Mouse (Mus musculus): ENCODE measurements around the gene Syngr2.
"Not testable (repeated sequence)": the region's sequence is repeated elsewhere in the genome, so short reads cannot be mapped to it uniquely, and the experiment has no call there.

Syngr2 gene

DNA sequence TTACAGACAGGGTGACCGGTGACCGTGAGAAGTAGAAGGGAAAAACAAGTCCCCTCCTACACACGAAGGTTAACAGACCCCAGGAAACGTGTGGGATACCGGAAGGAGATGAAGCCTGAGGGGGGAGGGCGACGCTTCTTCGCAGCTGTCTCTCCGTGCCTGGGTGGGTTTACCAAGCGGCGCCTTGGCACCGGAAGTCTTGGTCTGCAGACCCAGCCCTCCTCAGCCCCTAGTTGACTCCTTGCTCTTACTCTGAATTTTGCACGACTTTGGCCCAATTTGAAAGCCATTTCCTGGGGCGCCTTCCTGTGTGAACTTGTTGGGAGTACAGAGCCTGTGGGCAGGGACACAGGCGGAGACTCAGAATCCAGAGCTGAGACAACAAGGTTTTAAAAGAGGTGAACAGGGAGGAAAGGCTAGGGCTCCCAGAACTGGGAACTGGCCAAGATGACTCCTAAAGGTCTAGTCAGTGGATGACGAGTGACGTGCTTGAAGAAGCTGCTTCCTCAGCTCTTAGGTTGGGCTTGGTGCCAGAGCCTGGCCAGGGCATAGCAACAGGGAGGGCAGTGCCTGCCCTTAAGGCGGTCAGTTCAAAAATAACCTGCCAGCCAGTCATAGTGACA, 28.2 kb upstream of the Syngr2 start:
- peak; percentile 77 for DNase-seq (ENCODE audit: low spot score)

DNA sequence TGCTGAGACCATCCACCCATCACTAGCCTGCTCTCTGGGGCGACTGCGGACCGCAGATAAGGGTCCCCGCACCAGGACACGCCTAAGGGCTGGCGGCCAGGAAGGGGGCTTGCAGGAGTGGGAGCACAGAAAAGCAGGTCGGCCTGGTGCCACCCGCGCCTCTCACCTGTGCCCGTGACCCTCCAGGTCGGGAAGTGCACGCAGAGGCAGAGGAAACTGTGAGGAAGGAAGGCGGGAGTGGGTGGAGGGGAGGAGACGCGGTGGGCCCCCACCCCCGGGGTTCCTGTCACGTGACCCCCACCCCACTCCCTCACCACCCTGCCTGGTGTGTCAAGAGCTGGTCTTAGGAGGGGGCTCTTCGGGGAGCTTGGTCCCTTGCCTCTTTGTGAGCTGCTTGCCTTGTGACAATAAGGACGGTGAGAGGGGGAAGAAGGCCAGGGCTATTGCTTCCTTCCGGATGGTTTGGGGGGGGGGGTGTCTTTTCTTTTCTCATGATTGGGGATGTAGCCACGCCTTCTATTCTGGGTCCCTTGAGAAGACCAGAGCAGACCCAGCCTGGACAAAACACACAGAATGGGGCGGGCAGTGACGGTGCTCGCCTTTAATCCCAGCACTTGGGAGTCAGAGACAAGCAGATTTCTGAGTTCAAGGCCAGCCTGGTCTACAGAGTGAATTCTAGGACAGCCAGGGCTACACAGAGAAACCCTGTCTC, 27.3 kb upstream of the Syngr2 start, which contains the start of the genes Tmc8 and Tmc6:
Tmc8 (plus strand) TSS at position 84 of the 712 bp plus-strand sequence.
Tmc6 (minus strand) TSS at position 206 of the 712 bp plus-strand sequence.
- DNase-seq (ENCODE audit: low spot score): no peak

DNA sequence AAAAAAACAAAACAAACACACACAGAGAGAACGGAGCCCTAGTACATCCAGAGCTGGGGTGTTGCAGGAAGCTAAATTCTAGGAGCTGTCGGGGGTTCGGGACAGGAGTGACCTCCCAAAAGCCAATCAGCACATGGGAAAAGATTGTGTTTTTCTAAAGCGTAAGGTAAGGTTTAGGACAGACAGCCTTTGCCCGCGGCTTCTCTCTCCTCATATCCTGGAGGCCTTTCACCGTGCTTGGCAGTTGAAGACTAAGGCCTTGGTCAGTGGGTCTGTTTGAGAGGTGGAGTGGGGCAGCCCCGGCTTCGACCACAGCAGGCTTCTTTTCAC, 26.8 kb upstream of the Syngr2 start:
- DNase-seq (ENCODE audit: low spot score): no peak

DNA sequence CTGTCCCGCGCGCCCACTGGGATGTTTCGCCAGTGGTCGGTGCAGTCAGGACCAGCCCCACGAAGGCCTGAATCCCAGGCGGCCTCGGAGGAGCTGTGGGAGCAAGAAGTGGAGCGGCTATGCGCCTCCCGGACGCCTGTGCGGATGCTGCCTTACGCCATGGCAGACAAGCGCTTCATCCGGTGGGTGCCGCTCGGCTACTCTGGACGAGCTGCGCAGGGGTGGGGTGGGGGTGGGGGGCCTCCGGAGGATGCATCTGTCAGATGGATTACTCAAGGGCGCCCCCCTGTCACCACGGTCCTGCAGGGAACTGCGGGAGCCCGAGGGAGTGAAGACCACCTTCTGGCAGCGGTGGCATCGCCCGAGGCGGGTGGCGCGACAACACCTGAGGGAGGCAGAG, 26.4 kb upstream of the Syngr2 start:
- DNase-seq (ENCODE audit: low spot score): peak; percentile 72

DNA sequence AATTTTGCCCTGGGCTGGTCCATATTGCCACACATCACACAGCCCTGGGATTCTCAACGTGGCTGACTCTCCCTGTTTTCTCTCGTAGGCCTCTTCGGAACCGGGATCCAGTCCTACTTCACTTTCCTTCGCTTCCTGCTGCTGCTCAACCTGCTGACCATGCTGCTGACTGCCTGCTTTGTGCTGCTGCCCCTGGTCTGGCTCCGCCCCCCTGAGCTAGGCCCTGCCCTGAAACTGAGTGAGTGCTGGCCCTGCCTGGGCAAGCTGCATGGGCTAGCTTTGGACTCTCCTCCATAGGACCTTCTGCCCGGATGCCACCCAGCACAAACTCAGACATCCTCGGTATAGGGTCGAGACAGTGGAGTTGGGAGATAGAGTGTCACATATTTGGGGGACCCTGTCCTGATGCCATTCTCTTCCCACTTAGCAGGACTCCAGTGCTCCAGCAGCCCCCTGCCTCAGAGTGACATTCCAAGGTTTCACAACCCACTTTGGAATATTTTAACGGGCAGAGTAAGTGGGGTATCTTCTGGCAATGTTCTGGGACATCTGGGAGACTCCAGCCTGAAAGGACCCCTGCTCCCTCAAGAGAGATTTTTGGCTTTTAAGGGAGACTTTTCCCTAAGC, 25.7 kb upstream of the Syngr2 start:
- no peak for DNase-seq (ENCODE audit: low spot score)

DNA sequence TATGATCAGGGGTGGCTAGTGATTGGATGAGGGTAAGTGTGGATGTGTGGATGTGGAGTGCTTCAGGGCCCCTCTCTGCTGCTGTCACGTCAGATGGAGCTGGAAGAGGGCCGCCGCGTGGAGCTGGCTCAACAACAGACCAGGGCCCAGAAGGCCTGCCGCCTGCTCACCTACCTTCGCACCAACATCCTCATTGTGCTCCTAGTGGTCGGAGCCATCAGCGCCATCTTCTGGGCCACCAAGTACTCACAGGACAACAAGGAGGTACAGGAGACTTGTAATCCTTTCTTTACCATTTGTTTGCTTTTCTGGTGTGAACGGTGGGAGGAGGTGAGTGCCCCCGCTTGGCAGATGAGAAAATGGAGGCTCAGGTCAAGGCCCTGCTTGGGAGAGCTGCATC, 23.2 kb upstream of the Syngr2 start:
- DNase-seq (ENCODE audit: low spot score): no peak

DNA sequence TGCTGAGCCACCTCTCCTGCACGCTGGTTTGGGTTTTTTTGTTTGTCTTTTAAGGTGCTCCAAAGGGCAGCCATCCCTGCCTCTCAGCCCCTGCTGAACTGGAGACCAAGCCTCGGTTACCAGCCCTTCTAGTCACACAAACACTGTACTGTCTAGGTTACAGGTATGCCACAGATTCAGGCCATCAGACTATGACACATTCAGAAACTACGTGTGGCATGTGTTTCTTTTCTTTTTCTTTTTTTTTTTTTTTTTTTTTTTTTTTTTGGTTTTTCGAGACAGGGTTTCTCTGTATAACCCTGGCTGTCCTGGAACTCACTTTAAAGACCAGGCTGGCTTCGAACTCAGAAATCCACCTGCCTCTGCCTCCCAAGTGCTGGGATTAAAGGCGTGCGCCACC, 21.0 kb upstream of the Syngr2 start:
- DNase-seq (ENCODE audit: low spot score): not testable (repeated sequence)

DNA sequence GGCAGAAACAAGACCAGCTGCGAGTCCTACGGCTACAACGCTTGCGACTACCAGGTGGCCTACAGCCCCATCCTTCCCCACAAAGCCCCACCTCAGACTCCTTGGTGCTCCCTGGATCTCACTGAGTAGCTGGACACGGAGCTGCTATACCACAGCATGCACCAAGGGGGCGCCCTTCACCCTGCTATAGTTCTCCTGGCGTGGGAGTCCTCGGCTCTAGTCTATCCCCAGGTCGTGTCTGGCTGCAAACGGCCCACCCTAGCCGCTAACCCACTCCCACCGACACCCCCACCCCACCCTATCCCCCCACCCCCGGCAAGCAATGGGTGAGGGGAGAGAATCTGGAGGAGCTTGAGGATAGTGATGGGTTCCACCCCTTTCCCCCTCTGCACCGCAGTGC, 19.2 kb upstream of the Syngr2 start:
- DNase-seq (ENCODE audit: low spot score): peak; percentile 83

DNA sequence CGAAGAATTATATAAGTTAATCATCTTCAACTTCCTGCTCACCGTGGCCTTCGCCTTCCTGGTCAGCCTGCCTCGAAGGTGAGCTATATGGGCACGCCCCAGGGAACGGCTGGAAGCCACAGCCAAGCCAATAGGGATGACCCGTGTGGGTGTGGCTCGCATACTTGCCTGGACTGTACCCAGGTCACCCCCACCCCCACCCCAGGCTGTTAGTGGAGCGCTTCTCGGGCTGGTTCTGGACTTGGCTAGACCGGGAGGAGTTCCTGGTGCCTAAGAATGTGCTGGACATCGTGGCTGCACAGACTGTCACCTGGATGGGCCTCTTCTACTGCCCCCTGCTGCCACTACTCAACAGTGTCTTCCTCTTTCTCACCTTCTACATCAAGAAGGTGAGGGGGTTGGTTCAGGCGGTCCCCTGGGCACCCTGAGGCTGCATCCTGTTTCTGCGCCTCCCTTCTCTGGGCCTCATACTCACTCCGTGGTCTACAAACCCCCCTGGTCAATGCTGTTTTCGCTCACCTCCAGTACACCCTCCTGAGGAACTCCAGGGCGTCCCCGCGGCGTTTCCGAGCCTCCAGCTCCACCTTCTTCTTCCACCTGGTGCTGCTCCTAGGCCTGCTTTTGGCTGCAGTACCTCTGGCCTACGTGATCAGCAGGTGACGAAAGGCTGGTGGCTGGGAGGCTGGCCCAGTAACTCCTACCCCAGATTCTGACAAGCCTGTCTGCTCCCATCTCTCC, 18.6 kb upstream of the Syngr2 start:
- no peak for DNase-seq (ENCODE audit: low spot score)

DNA sequence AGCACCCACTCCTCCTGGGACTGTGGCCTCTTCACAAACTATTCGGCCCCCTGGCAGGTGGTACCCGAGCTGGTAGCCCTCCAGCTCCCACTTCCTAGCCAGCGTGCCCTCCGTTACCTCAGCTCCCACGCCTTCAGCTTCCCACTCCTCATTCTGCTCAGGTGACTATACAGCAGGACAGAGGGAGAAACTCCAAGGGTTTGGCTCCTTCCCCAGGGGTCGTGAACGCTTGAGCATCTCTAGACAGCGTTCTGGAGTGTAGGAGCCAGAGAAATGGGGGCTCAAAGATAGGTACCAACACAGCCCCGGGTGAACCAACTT, 18.1 kb upstream of the Syngr2 start:
- no peak for DNase-seq (ENCODE audit: low spot score)

DNA sequence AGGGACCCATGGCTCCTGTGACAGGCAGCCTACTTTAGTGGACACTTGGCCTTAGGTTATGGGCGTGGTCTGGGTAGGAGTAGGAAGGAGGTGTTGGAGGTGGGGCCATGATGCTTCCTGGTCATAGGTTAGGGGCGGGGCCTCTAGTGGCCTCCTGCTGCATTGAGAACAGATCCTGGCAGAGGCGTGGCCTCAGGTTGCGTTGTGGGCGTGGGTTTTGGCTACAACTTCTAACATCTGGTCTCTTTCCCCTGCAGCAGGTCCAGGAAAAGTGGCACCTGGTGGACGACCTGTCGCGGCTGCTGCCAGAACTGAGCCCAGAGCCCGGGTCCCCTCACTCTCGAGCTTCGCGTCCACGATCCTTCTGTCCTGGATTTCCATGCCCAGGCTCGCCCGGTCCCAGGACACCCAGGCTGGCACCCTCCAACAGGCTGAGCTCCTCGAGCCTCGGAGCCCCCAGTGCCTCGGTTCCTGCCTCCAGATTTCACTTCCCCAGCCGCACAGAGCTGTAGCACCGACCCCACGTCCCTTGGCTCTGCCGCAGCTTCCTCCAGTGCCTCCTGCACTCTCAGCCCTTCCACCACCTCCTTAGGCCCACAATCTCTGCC, 17.1 kb upstream of the Syngr2 start:
- no peak for DNase-seq (ENCODE audit: low spot score)

DNA sequence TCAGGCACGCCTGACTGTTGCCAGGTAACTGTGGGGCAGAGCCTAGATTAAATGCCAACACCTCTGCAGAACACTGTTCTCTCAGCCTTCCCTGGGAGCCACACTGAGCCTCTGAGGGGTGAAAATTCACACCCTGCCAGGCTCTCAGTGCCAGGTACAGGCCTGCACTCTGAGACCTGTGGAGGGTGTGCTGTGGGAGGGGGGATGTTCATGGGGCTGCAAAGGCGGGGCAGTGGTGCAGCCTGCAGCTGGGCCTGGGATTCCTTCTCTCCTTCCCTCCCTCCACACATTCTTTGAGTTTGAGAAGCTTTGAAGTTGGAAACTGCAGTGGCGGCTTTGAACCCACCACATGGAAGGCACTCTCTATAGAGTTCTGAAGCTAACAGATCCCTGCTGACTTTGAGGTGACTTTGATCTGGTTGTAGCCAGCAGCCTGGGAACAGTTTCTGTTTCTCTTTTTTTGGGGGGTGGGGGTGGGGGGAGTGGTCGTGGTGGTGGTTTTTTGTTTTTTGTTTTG, 15.4 kb upstream of the Syngr2 start:
- no peak for DNase-seq (ENCODE audit: low spot score)

DNA sequence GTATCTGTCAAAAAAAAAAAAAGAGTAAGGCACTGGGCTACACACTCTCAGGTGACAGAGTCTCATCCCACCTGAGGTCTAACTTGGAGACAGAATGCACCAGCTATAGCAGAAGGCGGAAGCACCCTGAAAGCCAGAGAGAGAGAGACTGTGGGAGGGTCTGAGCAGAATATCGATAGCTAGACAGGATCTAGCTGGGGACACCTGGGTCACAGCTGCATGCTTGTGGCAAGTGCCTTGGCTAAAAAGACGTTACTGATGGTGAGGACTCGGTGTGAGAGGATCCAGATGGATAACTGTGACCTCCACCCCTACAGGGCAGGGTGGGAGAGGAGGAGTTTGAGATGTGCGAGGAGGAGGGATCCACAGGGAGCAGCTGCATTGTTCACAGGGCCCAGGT, 12.5 kb upstream of the Syngr2 start:
- DNase-seq (ENCODE audit: low spot score): no peak

DNA sequence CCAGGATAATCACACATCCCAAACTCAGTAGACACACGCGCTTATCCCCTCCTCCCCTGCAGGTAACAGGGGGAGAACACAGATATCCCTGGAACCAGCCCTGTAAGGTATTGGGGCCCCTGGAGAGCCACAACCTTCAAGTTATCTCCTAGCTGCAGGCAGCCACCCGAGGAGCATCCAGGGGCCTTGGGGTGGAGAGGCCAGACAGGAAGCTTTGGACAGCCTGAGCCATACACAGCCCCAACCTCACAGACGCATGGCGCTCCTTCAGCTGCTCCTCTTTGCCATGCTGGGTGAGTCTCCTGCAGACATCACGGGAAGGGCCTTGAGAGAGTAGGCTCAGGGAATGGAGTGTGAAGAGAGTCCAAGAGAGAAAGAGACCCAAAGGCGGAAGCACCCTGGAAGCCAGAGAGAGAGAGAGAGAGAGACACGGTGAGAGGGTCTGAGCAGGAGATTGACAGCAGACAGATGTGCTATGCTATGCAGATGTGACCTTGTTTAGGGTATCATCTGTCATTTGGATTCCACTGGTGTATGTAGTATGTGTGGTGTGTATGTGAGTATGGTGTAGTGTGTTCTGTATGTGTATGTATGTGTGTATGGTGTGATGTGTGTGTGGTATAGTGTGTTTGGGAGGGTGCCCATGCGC, 11.8 kb upstream of the Syngr2 start, which contains the start of gene 6030468B19Rik:
6030468B19Rik (plus strand) TSS at position 150 of the 649 bp plus-strand sequence.
- no peak for DNase-seq (ENCODE audit: low spot score)

DNA sequence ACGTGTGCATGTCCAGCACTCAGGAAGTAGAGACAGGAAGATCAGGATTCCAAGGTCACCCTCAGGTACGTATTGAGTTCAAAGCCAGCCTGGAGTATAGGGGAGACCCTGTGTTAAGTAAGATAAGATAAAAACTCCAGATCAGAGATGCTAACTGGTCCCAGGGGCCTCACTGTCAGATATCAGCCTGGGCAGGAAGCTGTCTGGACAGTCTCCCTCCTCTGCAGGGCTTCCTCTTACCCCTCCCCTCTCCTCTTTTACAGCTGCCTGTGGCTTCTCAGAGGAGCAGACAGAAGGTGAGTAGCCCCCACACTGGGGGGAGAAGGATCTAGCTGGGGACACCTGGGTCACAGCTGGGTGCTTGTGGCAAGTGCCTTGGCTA, 11.3 kb upstream of the Syngr2 start:
- no peak for DNase-seq (ENCODE audit: low spot score)

DNA sequence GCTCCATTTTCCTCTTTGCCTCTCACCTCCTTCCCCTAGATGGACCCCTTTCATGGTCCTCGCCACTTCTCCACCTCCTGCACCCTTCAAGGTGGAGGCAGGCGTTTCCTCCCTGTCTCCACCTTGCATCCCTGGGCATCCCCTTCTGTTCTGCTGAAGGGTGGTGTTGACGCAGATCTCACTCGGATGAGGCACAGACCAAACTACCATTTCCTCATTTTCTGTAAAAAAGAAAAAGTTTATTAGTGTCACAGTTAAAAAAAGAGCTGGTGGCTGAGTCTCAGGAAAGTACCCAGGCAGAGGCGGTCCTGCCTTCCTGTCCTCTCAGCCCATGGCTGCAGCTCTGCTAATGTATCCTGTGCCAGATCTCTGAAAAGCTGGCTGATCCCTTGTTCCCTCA, 10.3 kb upstream of the Syngr2 start:
- DNase-seq (ENCODE audit: low spot score): no peak

DNA sequence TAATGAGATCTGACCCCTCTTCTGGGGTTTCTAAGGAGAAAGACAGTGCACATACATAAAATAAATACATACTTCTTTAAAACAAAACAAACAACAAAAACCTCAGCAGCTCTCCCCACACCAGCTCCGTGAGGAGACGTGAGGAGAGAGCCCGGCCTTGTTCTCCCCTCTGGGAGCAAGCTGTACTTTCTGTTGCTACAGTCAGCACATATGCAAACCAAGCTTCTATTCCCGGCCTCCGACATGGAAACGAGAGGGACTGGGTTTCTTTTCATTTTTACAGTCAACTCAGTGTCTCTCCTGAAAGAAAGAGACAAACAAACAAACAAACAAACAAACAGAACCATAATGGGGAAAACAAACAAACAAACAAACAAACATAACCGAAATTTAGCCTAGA, 9.4 kb upstream of the Syngr2 start:
- DNase-seq (ENCODE audit: low spot score): no peak

DNA sequence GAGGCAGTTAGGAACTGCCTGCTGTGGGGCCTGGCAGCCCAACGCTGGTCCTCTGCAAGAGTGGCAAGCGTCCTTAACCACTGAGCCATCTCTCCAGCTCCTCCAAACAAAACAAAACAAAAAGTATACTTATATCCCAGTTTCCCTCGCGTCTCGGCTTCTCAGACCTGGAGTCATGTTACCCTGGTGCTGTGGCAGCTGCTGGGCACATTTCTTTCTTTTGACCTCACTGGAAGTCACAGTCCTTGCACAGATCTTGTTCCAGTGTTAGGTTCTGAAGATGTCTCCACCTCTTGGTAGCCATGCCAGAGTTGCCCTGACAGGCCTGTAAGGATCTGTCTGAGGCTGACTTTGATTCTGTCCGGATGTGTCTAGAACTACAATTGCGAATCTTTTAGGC, 7.8 kb upstream of the Syngr2 start:
- no peak for DNase-seq (ENCODE audit: low spot score)

DNA sequence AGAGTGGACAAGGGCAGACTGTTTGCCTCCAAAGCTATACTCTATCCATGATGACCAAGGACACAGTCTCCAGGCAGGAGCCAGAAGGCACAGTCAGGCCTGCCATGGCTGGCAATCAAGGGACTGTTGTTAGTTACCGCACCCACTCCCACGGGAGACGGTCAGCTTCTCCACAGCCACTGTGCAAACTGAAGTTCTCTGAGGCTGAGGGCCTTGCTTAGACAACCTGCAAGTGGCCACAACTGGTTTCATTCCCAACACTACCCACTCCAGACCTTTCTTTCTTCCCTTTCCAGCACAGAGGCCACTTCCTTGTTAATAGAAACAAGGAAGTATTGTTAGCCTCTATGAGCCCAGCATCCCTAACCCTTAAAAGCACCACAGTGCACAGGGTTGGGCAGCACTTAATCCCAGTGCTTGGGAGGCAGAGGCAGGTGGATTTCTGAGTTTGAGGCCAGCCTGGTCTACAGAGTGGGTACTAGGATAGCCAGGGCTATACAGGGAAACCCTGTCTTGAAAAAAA, 6.2 kb upstream of the Syngr2 start:
- DNase-seq (ENCODE audit: low spot score): no peak

DNA sequence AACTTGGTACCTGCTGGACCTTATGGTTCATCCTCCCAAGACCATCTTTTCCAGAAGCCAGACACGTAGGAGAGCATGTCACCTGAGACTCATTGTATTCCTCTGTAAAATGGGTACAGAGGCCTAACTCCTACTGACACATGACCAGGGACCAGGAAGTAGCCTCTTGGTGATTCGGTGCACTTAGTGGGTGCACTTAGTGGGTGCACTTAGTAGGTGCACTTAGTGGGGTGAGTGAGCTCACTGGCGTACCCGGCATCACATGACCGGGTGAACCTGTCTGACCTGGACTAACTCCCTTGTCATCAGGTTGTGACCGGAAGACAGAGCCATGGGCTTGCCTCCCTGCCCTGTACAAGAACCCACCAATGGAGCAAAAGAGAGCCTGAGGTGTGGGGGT, 2.7 kb upstream of the Syngr2 start:
- DNase-seq (ENCODE audit: low spot score): no peak

DNA sequence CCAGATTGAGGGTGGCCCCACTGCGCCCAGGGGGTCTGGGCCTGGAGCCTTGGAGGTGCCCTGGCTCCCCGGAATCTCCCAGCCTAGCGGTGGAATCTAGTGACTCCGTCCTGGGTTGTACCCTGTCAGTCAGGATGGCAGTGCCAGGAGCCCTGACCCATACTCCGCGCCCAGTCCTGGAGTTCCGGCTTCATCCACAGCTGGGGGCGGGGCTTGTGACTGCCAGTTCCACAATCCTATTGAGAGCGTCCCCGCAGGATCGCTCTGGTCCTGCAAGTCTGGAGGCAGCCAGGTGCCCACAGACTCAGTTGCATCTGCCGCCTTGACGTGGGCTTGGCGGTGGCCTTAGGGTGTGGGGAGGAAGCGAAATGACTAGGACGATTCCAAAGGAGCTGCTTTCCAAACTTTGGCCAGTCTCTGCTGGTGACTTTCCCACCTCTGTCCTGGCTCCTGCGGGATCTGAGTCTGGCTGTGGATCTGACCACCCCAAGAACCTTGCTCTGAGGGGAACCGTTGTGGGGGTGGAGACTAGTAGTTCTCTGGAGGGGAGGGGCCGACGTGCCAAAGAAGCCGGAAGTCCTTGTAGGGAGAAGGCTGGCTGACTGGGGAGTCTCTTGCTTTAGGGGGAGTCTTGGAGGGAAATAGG, 1.1 kb downstream of the Syngr2 start:
- peak; percentile 95 for DNase-seq (ENCODE audit: low spot score)
